Mouse (Mus musculus) lung, embryonic 16.5 days (tissue): ENCODE results near the gene Swi5. TPM values are rescaled to one million over a fixed set of nuclear protein-coding genes. Genes with fewer than 3 reads are reported as not detected.

ENCODE experiments used
- ATAC-seq: fragments of 200-750 bp; cut with Nextera tagmentation; 2 replicates; pipeline ENCODE4 v1.8.0; 2017; ENCODE audit warnings: low read depth, mild to moderate bottlenecking, moderate library complexity
- H3K27ac ChIP-seq: fragments of 300-500 bp; sonication (generic); 2 replicates; pipeline ENCODE4 v1.5.1; 2014; ENCODE audit warnings: mild to moderate bottlenecking, control low read depth, low read length
- H3K27me3 ChIP-seq: fragments of 300-500 bp; sonication (generic); 2 replicates; pipeline ENCODE4 v1.6.1; 2014; ENCODE audit warnings: low read depth, low read length, mixed read lengths; ENCODE audit not compliant: control insufficient read depth, insufficient read depth
- H3K36me3 ChIP-seq: fragments of 300-500 bp; sonication (generic); 2 replicates; pipeline ENCODE4 v1.6.1; 2014; ENCODE audit warnings: low read length; ENCODE audit not compliant: control insufficient read depth, insufficient read depth
- H3K4me1 ChIP-seq: fragments of 300-500 bp; sonication (generic); replicated peaks from 2 replicates; pipeline ENCODE4 v1.6.1; 2014; ENCODE audit warnings: low read length, mixed read lengths; ENCODE audit not compliant: control insufficient read depth, insufficient read depth
- H3K4me2 ChIP-seq: fragments of 300-500 bp; sonication (generic); 2 replicates; pipeline ENCODE4 v1.6.1; 2014; ENCODE audit warnings: low read depth, low read length, control low read depth
- H3K4me3 ChIP-seq: fragments of 300-500 bp; sonication (generic); 2 replicates; pipeline ENCODE4 v1.5.1; 2014; ENCODE audit warnings: mild to moderate bottlenecking, low read length, control low read depth
- H3K9ac ChIP-seq: fragments of 300-500 bp; sonication (generic); 2 replicates; pipeline ENCODE4 v1.6.1; 2014; ENCODE audit warnings: low read length, control low read depth
- H3K9me3 ChIP-seq: fragments of 300-500 bp; sonication (generic); 2 replicates; pipeline ENCODE4 v1.6.1; 2016; ENCODE audit warnings: low read length; ENCODE audit not compliant: control insufficient read depth
- WGBS: fragments of 180-500 bp; shearing (Covaris S2); extraction: QIAGEN DNeasy Blood & Tissue Kit; methylation state at CpG from one replicate; pipeline ENCODE4 v1.1.7; 2014; 5-methylcytosine and 5-hydroxymethylcytosine counted together
- polyA plus RNA-seq: library from polyadenylated mRNA; unstranded; fragments of >200 nt; fragmentation: Nextera tagmentation; extraction: Ambion mirVana; gene quantifications from 2 replicates; pipeline ENCODE4 v1.2.1, GENCODE M21; 2015

Gene Swi5
- polyA plus RNA-seq, 1 experiment from 2014 or later = 415 TPM

- H3K27ac ChIP-seq = peak overlapping the region; percentile 34; the same call in 1 of the 2 replicates
- no peaks in the 10 kb centered on the region for H3K27me3 ChIP-seq
- 4% methylated on average over 50 of the region's 56 CpGs for WGBS
- H3K4me2 ChIP-seq = peak overlapping the region; percentile 100
- H3K36me3 ChIP-seq = peaks cover 5% of the 10 kb centered on the region
- peak; percentile 88 for ATAC-seq
- no peaks in the 10 kb centered on the region for H3K9me3 ChIP-seq
- peak overlapping the region; percentile 77 for H3K4me3 ChIP-seq
- H3K4me1 ChIP-seq = peaks cover 41% of the 10 kb centered on the region
- peak overlapping the region; percentile 83 for H3K9ac ChIP-seq
These were observed 24.6 kb upstream of the Swi5 start for GRCm38 (mm10) chr2:32312318-32312964.

- no peaks in the 10 kb centered on the region for H3K9me3 ChIP-seq
- H3K4me3 ChIP-seq = peak overlapping the region; percentile 77
- no peaks in the 10 kb centered on the region for H3K27me3 ChIP-seq
- ATAC-seq = peak; percentile 6
- peaks cover 34% of the 10 kb centered on the region for H3K4me1 ChIP-seq
- H3K4me2 ChIP-seq = peak overlapping the region; percentile 100
- no peak overlapping the region for H3K27ac ChIP-seq
- peaks cover 9% of the 10 kb centered on the region for H3K36me3 ChIP-seq
- H3K9ac ChIP-seq = peak overlapping the region; percentile 83
- 9% methylated on average over 37 of the region's 42 CpGs for WGBS
These were observed 23.8 kb upstream of the Swi5 start for GRCm38 (mm10) chr2:32311443-32312317.

GRCm38 (mm10) chr2:32310096-32310845, 22.4 kb upstream of the Swi5 start:
- H3K27me3 ChIP-seq = no peaks in the 10 kb centered on the region
- 83% methylated on average over 18 of the region's 18 CpGs for WGBS
- no peaks in the 10 kb centered on the region for H3K9me3 ChIP-seq
- peaks cover 23% of the 10 kb centered on the region for H3K36me3 ChIP-seq
- H3K4me3 ChIP-seq = no peak overlapping the region
- no peak overlapping the region for H3K4me2 ChIP-seq
- no peak overlapping the region for H3K9ac ChIP-seq
- peaks cover 20% of the 10 kb centered on the region for H3K4me1 ChIP-seq
- no peak for ATAC-seq
- H3K27ac ChIP-seq = no peak overlapping the region

GRCm38 (mm10) chr2:32308870-32309568, 21.1 kb upstream of the Swi5 start:
- no peak overlapping the region for H3K4me3 ChIP-seq
- no peak overlapping the region for H3K27ac ChIP-seq
- WGBS = 84% methylated on average over 16 of the region's 16 CpGs
- H3K4me2 ChIP-seq = no peak overlapping the region
- H3K9ac ChIP-seq = no peak overlapping the region
- no peaks in the 10 kb centered on the region for H3K27me3 ChIP-seq
- no peaks in the 10 kb centered on the region for H3K9me3 ChIP-seq
- peaks cover 19% of the 10 kb centered on the region for H3K4me1 ChIP-seq
- H3K36me3 ChIP-seq = peaks cover 32% of the 10 kb centered on the region
- ATAC-seq = no peak

GRCm38 (mm10) chr2:32307941-32308760, 20.3 kb upstream of the Swi5 start:
- Histone ChIP-seq H3K9ac (no peak overlapping the region), H3K4me2 (no peak overlapping the region), H3K27me3 (no peaks in the 10 kb centered on the region), H3K36me3 (peaks cover 37% of the 10 kb centered on the region), H3K27ac (no peak overlapping the region), H3K4me1 (peaks cover 19% of the 10 kb centered on the region), H3K9me3 (no peaks in the 10 kb centered on the region), H3K4me3 (no peak overlapping the region)
- WGBS = 44% methylated on average over 8 of the region's 8 CpGs
- ATAC-seq = no peak

- peaks cover 43% of the 10 kb centered on the region for H3K36me3 ChIP-seq
- 85% methylated on average over 6 of the region's 6 CpGs for WGBS
These were observed 19.4 kb upstream of the Swi5 start for GRCm38 (mm10) chr2:32307247-32307798.

GRCm38 (mm10) chr2:32306176-32306575, 18.3 kb upstream of the Swi5 start:
- Histone ChIP-seq H3K9ac (no peak overlapping the region), H3K9me3 (no peaks in the 10 kb centered on the region), H3K27ac (no peak overlapping the region), H3K4me3 (no peak overlapping the region), H3K4me2 (no peak overlapping the region), H3K4me1 (peaks cover 7% of the 10 kb centered on the region), H3K27me3 (no peaks in the 10 kb centered on the region), H3K36me3 (peaks cover 46% of the 10 kb centered on the region)
- no peak for ATAC-seq
- 79% methylated on average over 9 of the region's 9 CpGs for WGBS

More at GRCm38 (mm10) chr2:32307247-32307798, 19.4 kb upstream of the Swi5 start:
- Histone ChIP-seq H3K4me3 (no peak overlapping the region), H3K9ac (no peak overlapping the region), H3K27ac (no peak overlapping the region), H3K4me1 (peaks cover 16% of the 10 kb centered on the region), H3K4me2 (no peak overlapping the region), H3K27me3 (no peaks in the 10 kb centered on the region), H3K9me3 (no peaks in the 10 kb centered on the region)
- ATAC-seq = no peak

- no peak overlapping the region for H3K9ac ChIP-seq
- WGBS = 87% methylated on average over 5 of the region's 5 CpGs
These were observed 17.8 kb upstream of the Swi5 start for GRCm38 (mm10) chr2:32305668-32306067.

More at GRCm38 (mm10) chr2:32305668-32306067, 17.8 kb upstream of the Swi5 start:
- no peak overlapping the region for H3K4me3 ChIP-seq
- ATAC-seq = no peak
- H3K27me3 ChIP-seq = no peaks in the 10 kb centered on the region
- no peaks in the 10 kb centered on the region for H3K9me3 ChIP-seq
- peaks cover 2% of the 10 kb centered on the region for H3K4me1 ChIP-seq
- peaks cover 46% of the 10 kb centered on the region for H3K36me3 ChIP-seq
- no peak overlapping the region for H3K27ac ChIP-seq
- no peak overlapping the region for H3K4me2 ChIP-seq
